Mouse (Mus musculus): ENCODE measurements around the gene Auts2. TPM values are rescaled to one million over a fixed set of nuclear protein-coding genes. Genes with fewer than 3 reads are reported as not detected.
A peak's percentile ranks its signal among the peaks of the same experiment; 100 is the strongest.

Gene Auts2
- polyA plus RNA-seq, 1 experiment from 2014 or later, result 75.0 TPM

DNA sequence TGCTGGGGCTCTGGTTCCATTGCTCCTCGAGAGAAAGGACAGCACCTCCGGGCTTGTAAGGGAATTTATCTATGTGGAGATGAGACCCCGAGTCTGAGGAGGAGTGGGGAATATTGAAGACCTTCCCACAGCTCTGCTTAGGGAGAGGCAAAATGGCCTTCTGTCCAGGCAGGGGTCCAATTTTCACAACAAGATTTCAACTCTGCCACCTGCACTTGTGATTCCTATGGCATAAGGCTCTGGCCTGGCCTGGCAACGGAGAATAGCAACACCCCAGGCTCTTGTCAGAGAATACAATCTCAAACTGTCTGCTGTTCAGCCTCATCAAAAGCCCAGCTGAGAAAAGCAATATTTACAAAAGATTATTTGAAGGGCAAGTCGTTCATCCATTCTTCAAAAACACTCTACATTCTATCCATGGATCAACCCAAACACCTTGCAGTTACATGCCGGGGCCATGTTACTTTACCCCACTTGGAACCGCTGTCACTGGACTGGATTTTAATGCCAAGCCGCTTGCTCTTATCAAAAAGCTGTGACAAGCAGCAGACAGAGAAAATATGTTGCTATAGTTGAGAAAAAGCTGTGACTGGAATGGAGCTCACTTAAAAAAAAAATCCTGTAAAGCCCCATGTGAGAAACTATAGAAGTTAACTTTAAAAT is 856.1 kb downstream of the Auts2 start:
- no peaks in the 10 kb centered on the region for H3K4me1 ChIP-seq (ENCODE audit: control insufficient read depth, insufficient read depth, low read length)
- no peak overlapping the region for H3K27ac ChIP-seq (replicated peaks; ENCODE audit: low read depth, low read length)
- no peak for ATAC-seq (ENCODE audit: low FRiP score, low TSS enrichment)
- peaks cover 3% of the 10 kb centered on the region; the same call in 1 of the 2 replicates for H3K9me3 ChIP-seq (ENCODE audit: control insufficient read depth, low read length)
- no peak overlapping the region for H3K4me3 ChIP-seq (replicated peaks; ENCODE audit: low read depth, low read length)
- no peaks in the 10 kb centered on the region for H3K36me3 ChIP-seq (ENCODE audit: control insufficient read depth, insufficient read depth, low read length)
- WGBS, result 73% methylated on average over 8 of the region's 8 CpGs
- H3K4me2 ChIP-seq (ENCODE audit: low read length), result no peak overlapping the region
- no peak overlapping the region for H3K9ac ChIP-seq (replicated peaks; ENCODE audit: low read length)
- no peaks in the 10 kb centered on the region for H3K27me3 ChIP-seq (ENCODE audit: control insufficient read depth, insufficient read depth, low read length)
- DNase-seq, result no peak

DNA sequence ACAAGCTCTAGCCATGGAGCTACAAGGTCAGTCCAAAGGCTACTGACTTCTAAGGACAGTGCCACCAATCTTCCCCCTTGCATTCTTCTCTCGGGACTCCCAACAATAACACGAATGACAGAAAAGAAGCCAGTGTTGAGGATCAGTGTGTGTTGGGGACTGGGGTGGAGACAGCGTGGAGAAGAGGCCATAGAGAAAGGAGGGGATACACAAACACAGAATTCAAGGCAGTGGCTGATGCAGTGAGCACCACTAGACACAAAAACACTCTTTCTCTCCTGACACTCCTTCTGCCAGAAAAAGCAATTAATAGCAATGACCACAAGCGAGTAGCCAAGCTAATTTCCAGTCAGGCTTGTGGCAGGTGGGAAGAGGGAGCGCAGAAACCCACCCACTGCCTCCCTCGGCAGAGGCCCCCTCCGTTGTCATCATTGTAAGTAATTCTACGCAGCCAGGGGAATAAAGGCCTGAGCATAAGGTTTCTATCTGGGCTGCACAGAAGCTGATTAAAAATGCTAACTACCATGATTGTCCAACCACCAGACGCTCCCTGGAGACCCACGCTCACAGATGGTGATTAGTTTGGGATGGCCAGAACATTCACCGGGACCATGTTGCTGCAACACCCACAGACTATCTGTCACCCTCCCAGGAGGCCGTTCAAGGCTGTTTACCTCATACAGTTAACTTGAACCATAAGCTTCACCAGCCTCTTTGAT is 862.9 kb downstream of the Auts2 start:
- no peak overlapping the region for H3K4me2 ChIP-seq (ENCODE audit: low read length)
- H3K9me3 ChIP-seq (ENCODE audit: control insufficient read depth, low read length), result peaks cover 3% of the 10 kb centered on the region; the same call in 1 of the 2 replicates
- H3K36me3 ChIP-seq (ENCODE audit: control insufficient read depth, insufficient read depth, low read length), result no peaks in the 10 kb centered on the region
- ATAC-seq (ENCODE audit: low FRiP score, low TSS enrichment) (peak; percentile 70; the same call in 1 of the 2 replicates), DNase-seq (peak; percentile 78)
- H3K27ac ChIP-seq (replicated peaks; ENCODE audit: low read depth, low read length), result peak overlapping the region; percentile 56
- WGBS, result 23% methylated on average over 12 of the region's 12 CpGs
- H3K9ac ChIP-seq (replicated peaks; ENCODE audit: low read length), result no peak overlapping the region
- H3K27me3 ChIP-seq (ENCODE audit: control insufficient read depth, insufficient read depth, low read length), result no peaks in the 10 kb centered on the region
- peaks cover 15% of the 10 kb centered on the region for H3K4me1 ChIP-seq (ENCODE audit: control insufficient read depth, insufficient read depth, low read length)
- H3K4me3 ChIP-seq (replicated peaks; ENCODE audit: low read depth, low read length), result no peak overlapping the region

DNA sequence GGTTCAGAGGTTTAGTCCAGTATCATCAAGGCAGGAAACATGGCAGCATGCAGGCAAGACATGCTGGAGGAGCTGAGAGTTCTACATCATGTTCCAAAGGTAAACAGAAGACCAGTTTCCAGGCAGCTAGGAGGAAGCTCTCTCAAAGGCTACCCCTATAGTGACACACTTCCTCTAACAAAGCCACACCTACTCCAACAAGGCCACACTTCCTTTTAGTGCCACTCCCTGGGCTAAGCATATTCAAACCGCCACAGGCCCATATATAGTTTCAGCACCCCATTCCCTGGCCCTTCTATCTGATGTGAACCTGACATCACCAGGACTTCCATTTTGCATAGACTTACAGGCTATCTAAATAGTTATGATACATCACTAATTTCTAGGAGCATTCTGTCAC is 863.6 kb downstream of the Auts2 start:
- DNase-seq, result no peak
- WGBS, result 96% methylated on average over 1 of the region's 1 CpGs
- no peaks in the 10 kb centered on the region for H3K36me3 ChIP-seq (ENCODE audit: control insufficient read depth, insufficient read depth, low read length)

DNA sequence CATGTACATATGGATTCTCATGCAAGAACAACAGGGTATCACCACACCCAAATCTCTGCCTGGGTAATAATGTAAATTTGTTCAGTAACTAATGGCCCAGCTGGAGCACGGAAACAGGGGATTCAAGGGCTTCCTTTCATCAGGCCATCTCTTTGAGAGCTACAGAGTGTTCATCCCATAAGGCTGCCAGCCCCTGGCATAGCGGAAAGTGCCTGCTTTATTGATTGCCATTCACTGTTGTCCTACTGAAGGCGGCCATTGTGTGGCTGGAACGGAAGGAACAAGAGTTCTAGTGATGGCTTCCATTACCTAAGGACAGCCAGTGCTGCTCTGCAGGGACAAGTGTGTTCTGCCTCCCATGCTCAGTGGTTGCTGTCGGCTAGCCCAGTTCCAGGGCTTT is 865.6 kb downstream of the Auts2 start:
- Histone ChIP-seq H3K9me3 (ENCODE audit: control insufficient read depth, low read length) (no peaks in the 10 kb centered on the region), H3K36me3 (ENCODE audit: control insufficient read depth, insufficient read depth, low read length) (no peaks in the 10 kb centered on the region), H3K9ac (replicated peaks; ENCODE audit: low read length) (no peak overlapping the region), H3K4me2 (ENCODE audit: low read length) (no peak overlapping the region), H3K4me3 (replicated peaks; ENCODE audit: low read depth, low read length) (no peak overlapping the region), H3K27ac (replicated peaks; ENCODE audit: low read depth, low read length) (no peak overlapping the region), H3K4me1 (ENCODE audit: control insufficient read depth, insufficient read depth, low read length) (peaks cover 15% of the 10 kb centered on the region), H3K27me3 (ENCODE audit: control insufficient read depth, insufficient read depth, low read length) (no peaks in the 10 kb centered on the region)
- 78% methylated on average over 5 of the region's 5 CpGs for WGBS
- ATAC-seq (ENCODE audit: low FRiP score, low TSS enrichment) (no peak), DNase-seq (no peak)

More for the DNA sequence above, 863.6 kb downstream of the Auts2 start:
- Histone ChIP-seq H3K4me2 (ENCODE audit: low read length) (no peak overlapping the region), H3K9me3 (ENCODE audit: control insufficient read depth, low read length) (peaks cover 3% of the 10 kb centered on the region; the same call in 1 of the 2 replicates), H3K4me3 (replicated peaks; ENCODE audit: low read depth, low read length) (no peak overlapping the region), H3K4me1 (ENCODE audit: control insufficient read depth, insufficient read depth, low read length) (peaks cover 15% of the 10 kb centered on the region), H3K9ac (replicated peaks; ENCODE audit: low read length) (no peak overlapping the region), H3K27me3 (ENCODE audit: control insufficient read depth, insufficient read depth, low read length) (no peaks in the 10 kb centered on the region), H3K27ac (replicated peaks; ENCODE audit: low read depth, low read length) (peak overlapping the region; percentile 56; the same call in 1 of the 2 replicates)
- ATAC-seq (ENCODE audit: low FRiP score, low TSS enrichment), result no peak

DNA sequence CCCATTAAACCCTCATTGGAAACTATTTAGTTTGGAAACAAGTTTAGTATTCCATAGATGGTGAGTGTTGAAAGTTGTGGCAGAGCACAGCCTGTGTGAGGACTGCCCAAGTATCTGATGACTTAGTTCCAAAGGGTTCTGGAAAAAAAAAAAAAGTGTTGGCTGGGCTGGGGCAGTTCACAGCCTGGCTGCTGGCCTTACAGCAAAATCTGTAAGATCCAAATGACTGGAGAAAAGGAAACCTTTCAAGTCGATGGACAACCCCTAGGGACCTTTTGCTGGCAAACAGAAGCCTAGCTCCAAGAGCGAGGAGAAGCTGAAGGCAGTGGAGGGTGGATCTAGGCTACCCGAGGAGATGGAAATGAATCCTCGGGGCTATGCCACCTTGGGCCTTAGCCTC is 869.4 kb downstream of the Auts2 start:
- ATAC-seq (ENCODE audit: low FRiP score, low TSS enrichment) (no peak), DNase-seq (no peak)
- no peaks in the 10 kb centered on the region for H3K27me3 ChIP-seq (ENCODE audit: control insufficient read depth, insufficient read depth, low read length)
- H3K27ac ChIP-seq (replicated peaks; ENCODE audit: low read depth, low read length), result no peak overlapping the region
- no peaks in the 10 kb centered on the region for H3K36me3 ChIP-seq (ENCODE audit: control insufficient read depth, insufficient read depth, low read length)
- H3K4me2 ChIP-seq (ENCODE audit: low read length), result no peak overlapping the region
- H3K4me3 ChIP-seq (replicated peaks; ENCODE audit: low read depth, low read length), result no peak overlapping the region
- H3K9me3 ChIP-seq (ENCODE audit: control insufficient read depth, low read length), result no peaks in the 10 kb centered on the region
- no peaks in the 10 kb centered on the region for H3K4me1 ChIP-seq (ENCODE audit: control insufficient read depth, insufficient read depth, low read length)
- no peak overlapping the region for H3K9ac ChIP-seq (replicated peaks; ENCODE audit: low read length)
- WGBS, result 85% methylated on average over 4 of the region's 4 CpGs

DNA sequence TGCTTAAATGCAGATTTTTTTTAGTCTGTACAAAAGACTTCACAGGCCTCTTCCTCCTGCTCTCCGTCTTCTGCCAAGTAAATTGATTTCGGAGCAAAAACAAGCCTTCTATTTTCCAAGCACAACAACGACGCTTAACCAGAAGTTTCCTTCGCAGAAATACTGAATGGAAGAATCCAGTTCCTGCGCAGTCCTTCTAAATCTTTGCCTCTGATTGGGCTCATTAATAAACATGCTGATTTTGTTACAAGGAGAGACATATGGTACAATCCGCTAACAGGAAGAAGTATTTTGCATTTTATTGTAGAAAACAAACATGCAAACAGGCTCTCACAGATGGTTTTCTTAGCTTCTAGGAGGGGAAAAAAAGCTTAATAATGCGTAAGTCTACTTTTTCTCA is 878.1 kb downstream of the Auts2 start:
- DNase-seq (no peak), ATAC-seq (ENCODE audit: low FRiP score, low TSS enrichment) (no peak)
- 58% methylated on average over 8 of the region's 8 CpGs for WGBS
- no peaks in the 10 kb centered on the region for H3K36me3 ChIP-seq (ENCODE audit: control insufficient read depth, insufficient read depth, low read length)
- 0 out of 2 replicates have a peak, but pooled peaks cover 2% of the 10 kb centered on the region for H3K4me1 ChIP-seq (ENCODE audit: control insufficient read depth, insufficient read depth, low read length)
- H3K27ac ChIP-seq (replicated peaks; ENCODE audit: low read depth, low read length), result no peak overlapping the region
- no peak overlapping the region for H3K4me2 ChIP-seq (ENCODE audit: low read length)
- no peaks in the 10 kb centered on the region for H3K27me3 ChIP-seq (ENCODE audit: control insufficient read depth, insufficient read depth, low read length)
- H3K4me3 ChIP-seq (replicated peaks; ENCODE audit: low read depth, low read length), result no peak overlapping the region
- H3K9ac ChIP-seq (replicated peaks; ENCODE audit: low read length), result no peak overlapping the region
- no peaks in the 10 kb centered on the region for H3K9me3 ChIP-seq (ENCODE audit: control insufficient read depth, low read length)

DNA sequence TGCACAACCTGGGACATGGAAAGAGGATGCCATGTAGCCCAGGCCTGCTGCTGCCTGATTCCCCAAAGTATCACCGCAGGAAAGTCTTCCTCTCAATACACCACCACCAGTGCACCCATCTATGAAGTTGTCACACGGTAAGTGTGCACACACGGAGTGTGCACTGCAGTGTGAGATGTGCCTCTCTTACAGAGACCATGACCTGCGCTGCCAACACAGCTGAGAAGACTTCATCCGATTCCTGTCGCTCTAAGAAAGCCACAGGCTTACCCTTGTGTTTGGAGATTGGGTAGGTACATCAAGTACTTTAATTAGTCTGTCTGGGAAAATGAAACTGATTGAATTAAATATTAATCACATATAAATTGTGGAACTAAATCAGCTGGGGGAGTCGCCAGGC is 878.5 kb downstream of the Auts2 start:
- Histone ChIP-seq H3K4me2 (ENCODE audit: low read length) (no peak overlapping the region), H3K4me3 (replicated peaks; ENCODE audit: low read depth, low read length) (no peak overlapping the region), H3K4me1 (ENCODE audit: control insufficient read depth, insufficient read depth, low read length) (0 out of 2 replicates have a peak, but pooled peaks cover 2% of the 10 kb centered on the region), H3K36me3 (ENCODE audit: control insufficient read depth, insufficient read depth, low read length) (no peaks in the 10 kb centered on the region), H3K9ac (replicated peaks; ENCODE audit: low read length) (no peak overlapping the region), H3K27me3 (ENCODE audit: control insufficient read depth, insufficient read depth, low read length) (no peaks in the 10 kb centered on the region), H3K27ac (replicated peaks; ENCODE audit: low read depth, low read length) (no peak overlapping the region), H3K9me3 (ENCODE audit: control insufficient read depth, low read length) (no peaks in the 10 kb centered on the region)
- ATAC-seq (ENCODE audit: low FRiP score, low TSS enrichment), result no peak
- no peak for DNase-seq
- WGBS, result 74% methylated on average over 7 of the region's 7 CpGs

DNA sequence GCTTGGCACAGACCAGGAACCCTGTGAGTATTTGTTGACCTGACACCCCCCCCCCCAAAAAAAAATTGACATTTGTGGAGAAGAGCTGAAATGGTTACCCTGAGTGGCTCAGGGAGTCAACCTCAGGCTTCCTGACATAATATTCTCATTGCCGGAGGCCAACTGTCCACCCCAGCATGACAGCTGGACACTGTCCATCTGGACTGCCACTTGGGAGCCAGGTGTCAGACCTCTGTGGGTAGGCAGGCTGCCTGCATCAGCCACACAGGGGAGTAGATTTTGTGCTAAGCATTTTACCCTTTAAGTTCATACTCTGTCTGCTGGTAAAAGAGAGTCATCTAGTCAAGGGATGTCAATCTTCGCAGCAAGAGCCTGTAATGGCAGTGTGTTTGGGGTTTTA is 880.5 kb downstream of the Auts2 start:
- no peak overlapping the region for H3K9ac ChIP-seq (replicated peaks; ENCODE audit: low read length)
- DNase-seq, result no peak
- H3K4me1 ChIP-seq (ENCODE audit: control insufficient read depth, insufficient read depth, low read length), result peaks cover 13% of the 10 kb centered on the region; the same call in 1 of the 2 replicates
- no peak for ATAC-seq (ENCODE audit: low FRiP score, low TSS enrichment)
- no peaks in the 10 kb centered on the region for H3K9me3 ChIP-seq (ENCODE audit: control insufficient read depth, low read length)
- no peak overlapping the region for H3K27ac ChIP-seq (replicated peaks; ENCODE audit: low read depth, low read length)
- H3K4me2 ChIP-seq (ENCODE audit: low read length), result no peak overlapping the region
- no peak overlapping the region for H3K4me3 ChIP-seq (replicated peaks; ENCODE audit: low read depth, low read length)
- H3K27me3 ChIP-seq (ENCODE audit: control insufficient read depth, insufficient read depth, low read length), result no peaks in the 10 kb centered on the region
- H3K36me3 ChIP-seq (ENCODE audit: control insufficient read depth, insufficient read depth, low read length), result no peaks in the 10 kb centered on the region
- 89% methylated on average over 2 of the region's 2 CpGs for WGBS
